Mouse (Mus musculus): Measurements from ENCODE around the gene Chst11.

GRCm38 (mm10) chr10:82974201-82974600 lies 11.1 kb upstream of the Chst11 start:
- TF ChIP-seq CTCF (IDR thresholded peaks at IDR 0.05) (no peak), EP300 (IDR thresholded peaks at IDR 0.05) (no peak)

All from lung, postnatal 0 days (tissue).